Comparison of ENCODE assay signal across 10 mouse cellular contexts in the genomic region with DNA sequence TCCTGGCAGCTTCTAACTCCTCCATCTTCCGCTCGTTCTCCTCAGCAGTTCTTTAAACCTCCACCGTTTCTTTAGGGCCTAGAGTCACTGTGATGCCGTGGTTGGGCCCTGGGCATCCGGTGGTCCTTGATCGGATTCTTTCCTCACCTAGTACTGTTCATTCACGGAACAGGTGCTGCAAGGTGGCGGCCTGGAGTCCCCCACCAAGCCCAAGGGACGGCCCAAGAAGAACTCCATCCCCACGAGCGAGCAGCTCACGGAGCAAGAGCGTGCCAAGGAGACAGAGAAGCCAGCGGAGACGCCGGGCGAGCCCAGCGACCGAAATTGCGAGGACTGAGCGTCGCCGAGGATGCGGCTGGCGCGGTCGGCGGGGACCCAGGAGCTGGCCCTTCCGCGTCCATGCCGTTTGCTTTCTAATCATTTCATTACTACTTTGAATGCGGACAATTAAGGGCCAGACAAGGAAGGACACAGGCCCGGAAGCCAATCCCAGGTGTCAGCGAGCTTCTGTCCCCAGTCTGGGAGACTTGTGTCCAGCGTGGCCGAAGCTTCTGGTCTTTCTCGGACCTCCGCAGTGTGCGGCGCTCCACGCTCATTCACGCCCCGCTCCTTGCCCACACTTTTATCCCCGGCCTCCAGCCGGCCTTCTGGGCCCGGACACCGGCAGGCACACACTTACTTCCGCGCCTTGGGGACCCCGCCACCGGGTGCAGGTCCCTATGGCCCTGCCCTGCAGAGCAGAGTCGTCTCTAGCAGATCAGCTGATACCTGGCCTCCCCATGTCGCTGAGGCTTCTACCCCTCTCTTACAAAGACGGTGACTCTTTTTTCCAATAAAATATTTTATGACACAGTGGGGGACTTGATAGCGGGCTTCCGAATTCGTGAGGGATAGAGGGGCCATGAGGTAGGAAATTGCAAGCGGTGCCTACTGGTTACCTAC. TPM values are rescaled to one million over a fixed set of nuclear protein-coding genes. Genes with fewer than 3 reads are reported as not detected.
DNase-seq lines count a peak whose midpoint lies in the region; ATAC-seq lines count a peak whose summit lies in the region.
"Had no signal": no experiment of that assay in that cellular context is flagged by ENCODE, and none has a peak within 500 bp of the region (broad histone marks: within the 10 kb centered on the region; RNA-seq: fewer than 3 reads in every experiment).

No protein-coding gene starts in this region.

- no peak overlapping the region for H3K27ac ChIP-seq in heart, embryonic 11.5 days (ENCODE audit: low read depth, low read length)
- no peak overlapping the region for H3K27ac ChIP-seq in midbrain, embryonic 10.5 days (replicated peaks)
- H3K27ac ChIP-seq in midbrain, embryonic 15.5 days: no peak overlapping the region
- no peak overlapping the region for H3K27ac ChIP-seq in forebrain, embryonic 12.5 days
- H3K27ac ChIP-seq in stomach, embryonic 15.5 days: 0 out of 2 replicates have a peak overlapping the region, but pooled peaks have one; percentile 13
- H3K27ac ChIP-seq: liver, embryonic 13.5 days had no signal

- H3K36me3 ChIP-seq in heart, embryonic 11.5 days (ENCODE audit: control insufficient read depth, insufficient read depth, low read length): no peaks in the 10 kb centered on the region
- H3K36me3 ChIP-seq in midbrain, embryonic 10.5 days: no peaks in the 10 kb centered on the region
- H3K36me3 ChIP-seq in midbrain, embryonic 15.5 days (replicated peaks): no peaks in the 10 kb centered on the region
- H3K36me3 ChIP-seq in forebrain, embryonic 12.5 days (replicated peaks): no peaks in the 10 kb centered on the region
- H3K36me3 ChIP-seq in stomach, embryonic 15.5 days: no peaks in the 10 kb centered on the region
- H3K36me3 ChIP-seq: liver, embryonic 13.5 days had no signal

- H3K4me1 ChIP-seq in heart, embryonic 11.5 days (ENCODE audit: control insufficient read depth, insufficient read depth, low read length): peaks cover 23% of the 10 kb centered on the region
- H3K4me1 ChIP-seq in midbrain, embryonic 10.5 days: peaks cover 43% of the 10 kb centered on the region
- peaks cover 36% of the 10 kb centered on the region for H3K4me1 ChIP-seq in midbrain, embryonic 15.5 days
- peaks cover 41% of the 10 kb centered on the region for H3K4me1 ChIP-seq in forebrain, embryonic 12.5 days
- H3K4me1 ChIP-seq in stomach, embryonic 15.5 days: peaks cover 12% of the 10 kb centered on the region; the same call in 1 of the 2 replicates

- no peak for DNase-seq in heart, postnatal 36 days
- DNase-seq in midbrain, embryonic 10.5 days (ENCODE audit: low spot score): peak; percentile 56
- no peak for DNase-seq in cerebellum, adult 11-12 months
- DNase-seq in spleen, postnatal 14 days (ENCODE audit: low spot score in 2 of 2): no peak
- DNase-seq: liver, embryonic 13.5 days had no signal

- 3% methylated on average over 58 of the region's 58 CpGs for WGBS in heart, embryonic 11.5 days (ENCODE audit: insufficient replicate concordance)
- WGBS in midbrain, embryonic 10.5 days: 1% methylated on average over 58 of the region's 58 CpGs
- WGBS in midbrain, embryonic 15.5 days: 1% methylated on average over 58 of the region's 58 CpGs
- WGBS in forebrain, embryonic 12.5 days: under 1% methylated on average over 58 of the region's 58 CpGs
- 5% methylated on average over 58 of the region's 58 CpGs for WGBS in stomach, embryonic 15.5 days

- intact Hi-C loops in heart, postnatal 36 days (cut with DNase I): no loop called here

- H3K27me3 ChIP-seq in heart, embryonic 11.5 days (ENCODE audit: control insufficient read depth, insufficient read depth, low read length): peaks cover 95% of the 10 kb centered on the region
- H3K27me3 ChIP-seq in midbrain, embryonic 10.5 days (ENCODE audit: low read depth, poor library complexity, severe bottlenecking): peaks cover 100% of the 10 kb centered on the region
- H3K27me3 ChIP-seq in midbrain, embryonic 15.5 days (replicated peaks): peaks cover 91% of the 10 kb centered on the region
- H3K27me3 ChIP-seq in forebrain, embryonic 12.5 days: peaks cover 100% of the 10 kb centered on the region
- peaks cover 60% of the 10 kb centered on the region for H3K27me3 ChIP-seq in stomach, embryonic 15.5 days (replicated peaks)

- H3K4me2 ChIP-seq in heart, embryonic 11.5 days: peak overlapping the region; percentile 38
- H3K4me2 ChIP-seq in midbrain, embryonic 15.5 days: no peak overlapping the region
- peak overlapping the region; percentile 24; the same call in 1 of the 2 replicates for H3K4me2 ChIP-seq in forebrain, embryonic 12.5 days
- H3K4me2 ChIP-seq in stomach, embryonic 15.5 days: peak overlapping the region; percentile 62
- H3K4me2 ChIP-seq: liver, embryonic 13.5 days had no signal

- H3K9ac ChIP-seq in heart, embryonic 11.5 days (ENCODE audit: low read depth, low read length): no peak overlapping the region
- H3K9ac ChIP-seq in midbrain, embryonic 15.5 days: no peak overlapping the region
- H3K9ac ChIP-seq in forebrain, embryonic 12.5 days: no peak overlapping the region
- peak overlapping the region; percentile 33; the same call in 1 of the 2 replicates for H3K9ac ChIP-seq in stomach, embryonic 15.5 days
- H3K9ac ChIP-seq: liver, embryonic 13.5 days had no signal

- no peaks in the 10 kb centered on the region for H3K9me3 ChIP-seq in heart, embryonic 11.5 days (replicated peaks; ENCODE audit: control insufficient read depth, low read length)
- H3K9me3 ChIP-seq in midbrain, embryonic 10.5 days (replicated peaks): no peaks in the 10 kb centered on the region
- no peaks in the 10 kb centered on the region for H3K9me3 ChIP-seq in midbrain, embryonic 15.5 days
- H3K9me3 ChIP-seq in forebrain, embryonic 12.5 days: no peaks in the 10 kb centered on the region
- H3K9me3 ChIP-seq in stomach, embryonic 15.5 days: no peaks in the 10 kb centered on the region
- H3K9me3 ChIP-seq: liver, embryonic 13.5 days had no signal

- no peak for ATAC-seq in heart, embryonic 11.5 days (replicated peaks; ENCODE audit: insufficient number of reproducible peaks, low FRiP score, low TSS enrichment)
- ATAC-seq in midbrain, embryonic 15.5 days (replicated peaks): no peak
- ATAC-seq in forebrain, embryonic 12.5 days (ENCODE audit: low FRiP score): no peak
- ATAC-seq in stomach, embryonic 15.5 days (ENCODE audit: insufficient read depth, low FRiP score, low read depth): no peak

- peak overlapping the region; percentile 19; the same call in 1 of the 2 replicates for H3K4me3 ChIP-seq in heart, embryonic 11.5 days (ENCODE audit: low read depth, low read length)
- peak overlapping the region; percentile 27; the same call in 1 of the 2 replicates for H3K4me3 ChIP-seq in midbrain, embryonic 10.5 days
- H3K4me3 ChIP-seq in midbrain, embryonic 15.5 days: no peak overlapping the region
- H3K4me3 ChIP-seq in forebrain, embryonic 12.5 days (replicated peaks): peak overlapping the region; percentile 7; the same call in 1 of the 2 replicates
- H3K4me3 ChIP-seq in stomach, embryonic 15.5 days (replicated peaks): peak overlapping the region; percentile 61
- H3K4me3 ChIP-seq: liver, embryonic 13.5 days had no signal

RNA-seq across cellular contexts. Expression of a gene that starts 3.1 kb away (rescaled TPM):
- 2.0 and 3.2 TPM in 2 replicates for polyA plus RNA-seq in heart, embryonic 11.5 days (2014; fragmentation: Nextera tagmentation; extraction: Ambion mirVana)
- total RNA-seq in heart, postnatal 36 days (2021): not detected
- polyA plus RNA-seq in midbrain, embryonic 10.5 days (2016; fragmentation: Nextera tagmentation; extraction: Ambion mirVana): 0.21 and 0.84 TPM in 2 replicates
- polyA plus RNA-seq in midbrain, embryonic 15.5 days (2015; fragmentation: Nextera tagmentation; extraction: Ambion mirVana): not detected in 2 replicates
- 0.88 and 2.2 TPM in 2 replicates for polyA plus RNA-seq in forebrain, embryonic 12.5 days (2016; fragmentation: Nextera tagmentation; extraction: Ambion mirVana)
- 173 and 204 TPM in 2 replicates for polyA plus RNA-seq in stomach, embryonic 15.5 days (2015; fragmentation: Nextera tagmentation; extraction: Ambion mirVana)
- total RNA-seq: hematopoietic stem cell, adult 5-6 weeks had no signal

RNA-seq across cellular contexts. Expression of a gene that starts 40.5 kb away (rescaled TPM):
- polyA plus RNA-seq in heart, embryonic 11.5 days (2014; fragmentation: Nextera tagmentation; extraction: Ambion mirVana): 5.6 and 6.4 TPM in 2 replicates
- total RNA-seq in heart, postnatal 36 days (2021): 1 to 10 TPM; 4.6 to 5.4 TPM
- 11.0 and 13.8 TPM in 2 replicates for polyA plus RNA-seq in midbrain, embryonic 10.5 days (2016; fragmentation: Nextera tagmentation; extraction: Ambion mirVana)
- polyA plus RNA-seq in midbrain, embryonic 15.5 days (2015; fragmentation: Nextera tagmentation; extraction: Ambion mirVana): 16.1 and 18.6 TPM in 2 replicates
- polyA plus RNA-seq in forebrain, embryonic 12.5 days (2016; fragmentation: Nextera tagmentation; extraction: Ambion mirVana): 16.1 and 19.3 TPM in 2 replicates
- polyA plus RNA-seq in stomach, embryonic 15.5 days (2015; fragmentation: Nextera tagmentation; extraction: Ambion mirVana): 8.2 and 9.1 TPM in 2 replicates

Comparison
In these comparisons a context has a peak if more than half of its experiments do, and no peak if none do; other contexts are left out.
1. RNA of a gene that starts 3.1 kb away (polyA plus RNA-seq): 173 to 204 TPM in stomach, embryonic 15.5 days; 2.0 to 3.2 TPM in heart, embryonic 11.5 days, 0.88 to 2.2 TPM in forebrain, embryonic 12.5 days, 0.21 to 0.84 TPM in midbrain, embryonic 10.5 days and not detected in midbrain, embryonic 15.5 days; every median in the first group is over 10 times any median in the second.